Mouse (Mus musculus): ENCODE results near the gene Eef2. TPM values are rescaled to one million over a fixed set of nuclear protein-coding genes. Genes with fewer than 3 reads are reported as not detected.
A peak's percentile ranks its signal among the peaks of the same experiment; 100 is the strongest.

Gene Eef2
- polyA plus RNA-seq, 1 experiment from 2014 or later = 479 TPM

- Histone ChIP-seq H3K36me3 (ENCODE audit: control insufficient read depth, insufficient read depth, low read length) (peaks cover 59% of the 10 kb centered on the region), H3K27ac (replicated peaks; ENCODE audit: low read depth, low read length) (no peak overlapping the region), H3K4me3 (replicated peaks; ENCODE audit: low read depth, low read length) (no peak overlapping the region), H3K9me3 (ENCODE audit: control insufficient read depth, low read length) (no peaks in the 10 kb centered on the region), H3K4me1 (ENCODE audit: control insufficient read depth, insufficient read depth, low read length) (peaks cover 12% of the 10 kb centered on the region), H3K4me2 (ENCODE audit: low read length) (no peak overlapping the region), H3K9ac (replicated peaks; ENCODE audit: low read length) (no peak overlapping the region), H3K27me3 (ENCODE audit: control insufficient read depth, insufficient read depth, low read length) (no peaks in the 10 kb centered on the region)
- no peak for ATAC-seq (ENCODE audit: low FRiP score, low TSS enrichment)
- 98% methylated on average over 27 of the region's 27 CpGs for WGBS
- no peak for DNase-seq
Observed at GRCm38 (mm10) chr10:81144667-81145066, 31.8 kb upstream of the Eef2 start.

GRCm38 (mm10) chr10:81145307-81145706 lies 31.1 kb upstream of the Eef2 start:
- Histone ChIP-seq H3K27me3 (ENCODE audit: control insufficient read depth, insufficient read depth, low read length) (no peaks in the 10 kb centered on the region), H3K27ac (replicated peaks; ENCODE audit: low read depth, low read length) (no peak overlapping the region), H3K36me3 (ENCODE audit: control insufficient read depth, insufficient read depth, low read length) (peaks cover 65% of the 10 kb centered on the region), H3K4me2 (ENCODE audit: low read length) (no peak overlapping the region), H3K4me3 (replicated peaks; ENCODE audit: low read depth, low read length) (no peak overlapping the region), H3K4me1 (ENCODE audit: control insufficient read depth, insufficient read depth, low read length) (peaks cover 8% of the 10 kb centered on the region; the same call in 1 of the 2 replicates), H3K9ac (replicated peaks; ENCODE audit: low read length) (no peak overlapping the region), H3K9me3 (ENCODE audit: control insufficient read depth, low read length) (no peaks in the 10 kb centered on the region)
- 95% methylated on average over 6 of the region's 6 CpGs for WGBS
- DNase-seq (no peak), ATAC-seq (ENCODE audit: low FRiP score, low TSS enrichment) (no peak)

GRCm38 (mm10) chr10:81145778-81146177 lies 30.7 kb upstream of the Eef2 start:
- Histone ChIP-seq H3K9ac (replicated peaks; ENCODE audit: low read length) (no peak overlapping the region), H3K4me1 (ENCODE audit: control insufficient read depth, insufficient read depth, low read length) (peaks cover 3% of the 10 kb centered on the region; the same call in 1 of the 2 replicates), H3K36me3 (ENCODE audit: control insufficient read depth, insufficient read depth, low read length) (peaks cover 68% of the 10 kb centered on the region), H3K27me3 (ENCODE audit: control insufficient read depth, insufficient read depth, low read length) (no peaks in the 10 kb centered on the region), H3K9me3 (ENCODE audit: control insufficient read depth, low read length) (no peaks in the 10 kb centered on the region), H3K27ac (replicated peaks; ENCODE audit: low read depth, low read length) (no peak overlapping the region), H3K4me2 (ENCODE audit: low read length) (no peak overlapping the region), H3K4me3 (replicated peaks; ENCODE audit: low read depth, low read length) (no peak overlapping the region)
- no peak for ATAC-seq (ENCODE audit: low FRiP score, low TSS enrichment)
- 90% methylated on average over 7 of the region's 7 CpGs for WGBS
- no peak for DNase-seq

- Histone ChIP-seq H3K9ac (replicated peaks; ENCODE audit: low read length) (no peak overlapping the region), H3K27me3 (ENCODE audit: control insufficient read depth, insufficient read depth, low read length) (no peaks in the 10 kb centered on the region), H3K9me3 (ENCODE audit: control insufficient read depth, low read length) (no peaks in the 10 kb centered on the region), H3K4me1 (ENCODE audit: control insufficient read depth, insufficient read depth, low read length) (0 out of 2 replicates have a peak, but pooled peaks cover under 1% of the 10 kb centered on the region), H3K27ac (replicated peaks; ENCODE audit: low read depth, low read length) (no peak overlapping the region), H3K36me3 (ENCODE audit: control insufficient read depth, insufficient read depth, low read length) (peaks cover 69% of the 10 kb centered on the region), H3K4me2 (ENCODE audit: low read length) (no peak overlapping the region), H3K4me3 (replicated peaks; ENCODE audit: low read depth, low read length) (no peak overlapping the region)
- DNase-seq = no peak
- WGBS = 96% methylated on average over 4 of the region's 4 CpGs
- no peak for ATAC-seq (ENCODE audit: low FRiP score, low TSS enrichment)
Observed at GRCm38 (mm10) chr10:81146296-81146695, 30.1 kb upstream of the Eef2 start.

GRCm38 (mm10) chr10:81151261-81151660 lies 25.2 kb upstream of the Eef2 start:
- no peaks in the 10 kb centered on the region for H3K9me3 ChIP-seq (ENCODE audit: control insufficient read depth, low read length)
- no peak overlapping the region for H3K4me2 ChIP-seq (ENCODE audit: low read length)
- H3K27ac ChIP-seq (replicated peaks; ENCODE audit: low read depth, low read length) = no peak overlapping the region
- WGBS = 79% methylated on average over 6 of the region's 6 CpGs
- H3K9ac ChIP-seq (replicated peaks; ENCODE audit: low read length) = no peak overlapping the region
- no peak for DNase-seq
- H3K27me3 ChIP-seq (ENCODE audit: control insufficient read depth, insufficient read depth, low read length) = no peaks in the 10 kb centered on the region
- ATAC-seq (ENCODE audit: low FRiP score, low TSS enrichment) = no peak
- peaks cover 82% of the 10 kb centered on the region for H3K36me3 ChIP-seq (ENCODE audit: control insufficient read depth, insufficient read depth, low read length)
- no peak overlapping the region for H3K4me3 ChIP-seq (replicated peaks; ENCODE audit: low read depth, low read length)
- H3K4me1 ChIP-seq (ENCODE audit: control insufficient read depth, insufficient read depth, low read length) = no peaks in the 10 kb centered on the region

- Histone ChIP-seq H3K36me3 (ENCODE audit: control insufficient read depth, insufficient read depth, low read length) (peaks cover 83% of the 10 kb centered on the region), H3K4me3 (replicated peaks; ENCODE audit: low read depth, low read length) (no peak overlapping the region), H3K9ac (replicated peaks; ENCODE audit: low read length) (no peak overlapping the region), H3K27me3 (ENCODE audit: control insufficient read depth, insufficient read depth, low read length) (no peaks in the 10 kb centered on the region), H3K27ac (replicated peaks; ENCODE audit: low read depth, low read length) (0 out of 2 replicates have a peak overlapping the region, but pooled peaks have one; percentile 9), H3K9me3 (ENCODE audit: control insufficient read depth, low read length) (no peaks in the 10 kb centered on the region), H3K4me1 (ENCODE audit: control insufficient read depth, insufficient read depth, low read length) (no peaks in the 10 kb centered on the region), H3K4me2 (ENCODE audit: low read length) (no peak overlapping the region)
- DNase-seq (no peak), ATAC-seq (ENCODE audit: low FRiP score, low TSS enrichment) (no peak)
- 87% methylated on average over 12 of the region's 12 CpGs for WGBS
Observed at GRCm38 (mm10) chr10:81152609-81153008, 23.8 kb upstream of the Eef2 start.

DNA sequence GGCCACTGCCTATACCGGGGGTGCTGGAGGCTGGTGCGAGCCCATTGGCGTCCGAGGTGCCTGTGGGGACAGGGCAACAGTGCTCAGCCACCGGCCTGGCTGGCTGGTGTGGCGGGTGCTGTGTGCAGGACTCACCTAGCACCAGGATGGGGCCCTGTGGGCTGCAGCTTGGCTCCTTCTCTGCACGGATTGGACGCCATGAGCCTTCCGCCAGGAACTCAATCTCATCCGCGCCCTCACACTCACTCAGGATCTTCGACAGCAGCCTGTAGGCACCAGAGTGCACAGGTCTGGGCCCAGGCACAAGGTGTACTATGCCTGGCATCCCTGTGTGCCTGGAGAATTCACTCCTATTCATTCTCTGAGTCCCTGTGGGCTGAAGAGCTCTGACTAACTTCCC lies 22.1 kb upstream of the Eef2 start:
- H3K9ac ChIP-seq (replicated peaks; ENCODE audit: low read length) = no peak overlapping the region
- no peak overlapping the region for H3K4me2 ChIP-seq (ENCODE audit: low read length)
- no peak overlapping the region for H3K4me3 ChIP-seq (replicated peaks; ENCODE audit: low read depth, low read length)
- no peaks in the 10 kb centered on the region for H3K27me3 ChIP-seq (ENCODE audit: control insufficient read depth, insufficient read depth, low read length)
- no peak for DNase-seq
- H3K4me1 ChIP-seq (ENCODE audit: control insufficient read depth, insufficient read depth, low read length) = no peaks in the 10 kb centered on the region
- 93% methylated on average over 12 of the region's 12 CpGs for WGBS
- no peaks in the 10 kb centered on the region for H3K9me3 ChIP-seq (ENCODE audit: control insufficient read depth, low read length)
- no peak for ATAC-seq (ENCODE audit: low FRiP score, low TSS enrichment)
- no peak overlapping the region for H3K27ac ChIP-seq (replicated peaks; ENCODE audit: low read depth, low read length)
- H3K36me3 ChIP-seq (ENCODE audit: control insufficient read depth, insufficient read depth, low read length) = peaks cover 83% of the 10 kb centered on the region

- ATAC-seq (ENCODE audit: low FRiP score, low TSS enrichment) (no peak), DNase-seq (no peak)
- Histone ChIP-seq H3K4me3 (replicated peaks; ENCODE audit: low read depth, low read length) (no peak overlapping the region), H3K9ac (replicated peaks; ENCODE audit: low read length) (no peak overlapping the region), H3K27ac (replicated peaks; ENCODE audit: low read depth, low read length) (no peak overlapping the region), H3K4me2 (ENCODE audit: low read length) (no peak overlapping the region), H3K36me3 (ENCODE audit: control insufficient read depth, insufficient read depth, low read length) (peaks cover 81% of the 10 kb centered on the region), H3K9me3 (ENCODE audit: control insufficient read depth, low read length) (no peaks in the 10 kb centered on the region), H3K27me3 (ENCODE audit: control insufficient read depth, insufficient read depth, low read length) (no peaks in the 10 kb centered on the region), H3K4me1 (ENCODE audit: control insufficient read depth, insufficient read depth, low read length) (no peaks in the 10 kb centered on the region)
- 84% methylated on average over 6 of the region's 6 CpGs for WGBS
Observed at GRCm38 (mm10) chr10:81154736-81155135, 21.7 kb upstream of the Eef2 start.

DNA sequence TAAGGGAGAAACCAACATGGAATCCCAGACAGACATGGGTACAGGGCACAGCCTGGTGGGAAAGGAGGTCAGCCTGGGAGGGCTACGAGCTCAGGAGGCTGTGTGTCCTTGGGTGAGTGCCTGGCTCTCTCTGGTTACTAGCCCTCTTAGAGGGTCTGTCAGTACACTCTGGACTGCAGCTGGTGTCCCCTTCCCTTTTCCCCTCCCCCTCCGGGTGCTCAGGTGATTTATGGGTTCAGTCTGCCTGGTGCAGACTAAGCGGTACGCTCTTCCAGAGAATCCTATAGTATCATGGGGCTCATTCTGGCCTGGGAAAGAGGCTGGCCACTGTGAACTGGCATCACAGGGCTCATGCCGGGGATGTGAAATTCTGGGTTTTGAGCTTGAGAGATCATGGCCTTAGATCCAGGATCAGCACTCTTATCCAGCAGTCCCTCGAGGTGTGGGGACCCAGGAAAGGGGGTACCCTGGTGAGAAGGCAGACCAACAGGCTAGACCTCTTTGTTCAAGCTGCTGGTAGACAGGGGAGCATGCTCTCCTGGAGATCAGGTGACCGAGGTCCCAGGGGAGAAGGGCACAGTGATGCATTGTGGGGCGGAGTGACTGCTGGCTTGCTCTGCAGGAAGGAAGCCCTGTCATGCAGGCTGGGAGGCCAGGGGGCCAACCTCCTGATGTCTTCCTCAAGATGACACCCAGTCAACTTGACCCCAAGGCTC lies 14.7 kb upstream of the Eef2 start:
- Histone ChIP-seq H3K9me3 (ENCODE audit: control insufficient read depth, low read length) (no peaks in the 10 kb centered on the region), H3K4me2 (ENCODE audit: low read length) (no peak overlapping the region), H3K4me1 (ENCODE audit: control insufficient read depth, insufficient read depth, low read length) (peaks cover 5% of the 10 kb centered on the region), H3K27me3 (ENCODE audit: control insufficient read depth, insufficient read depth, low read length) (no peaks in the 10 kb centered on the region), H3K27ac (replicated peaks; ENCODE audit: low read depth, low read length) (no peak overlapping the region), H3K9ac (replicated peaks; ENCODE audit: low read length) (no peak overlapping the region), H3K36me3 (ENCODE audit: control insufficient read depth, insufficient read depth, low read length) (peaks cover 62% of the 10 kb centered on the region), H3K4me3 (replicated peaks; ENCODE audit: low read depth, low read length) (no peak overlapping the region)
- DNase-seq (no peak), ATAC-seq (ENCODE audit: low FRiP score, low TSS enrichment) (no peak)
- 96% methylated on average over 7 of the region's 8 CpGs for WGBS
